Mouse (Mus musculus) MEL (cell line): ENCODE measurements at regions not wholly inside any gene's neighbourhood (a gene's known extent, or its start where the extent isn't known, plus 50 kb on each side); places are given as distances from the start of the nearest gene placed in this dataset.

ENCODE experiments used
- DNase-seq: peaks from one replicate; pipeline ENCODE4 v3.0.0; 2011; ENCODE audit warnings: low read depth, low spot score
- H3K27ac ChIP-seq: 2 replicates; pipeline ENCODE4 v1.5.1; 2012; ENCODE audit warnings: low read depth, mild to moderate bottlenecking, control low read depth, low read length, moderate library complexity; ENCODE audit not compliant: control insufficient read depth
- H3K27me3 ChIP-seq, 2 experiments: fragments of 150-350 bp in 1 of 2; sonication (generic) in 1 of 2; 2 replicates each; pipeline ENCODE4 v1.6.1; 2012; ENCODE audit warnings: low read length in 2 of 2, mild to moderate bottlenecking in 2 of 2, improper control_type of control experiment in 1 of 2, moderate library complexity in 1 of 2; ENCODE audit not compliant: insufficient read depth in 2 of 2, control insufficient read depth in 1 of 2
- H3K36me3 ChIP-seq, 2 experiments: 2 replicates each; pipeline ENCODE4 v1.6.1; 2012 to 2014; ENCODE audit warnings: low read length in 2 of 2, improper control_type of control experiment in 1 of 2, inconsistent platforms in 1 of 2, mild to moderate bottlenecking in 1 of 2; ENCODE audit not compliant: insufficient read depth in 2 of 2, control insufficient read depth in 1 of 2
- H3K4me1 ChIP-seq, 2 experiments: fragments of 150-350 bp in 1 of 2; sonication (generic) in 1 of 2; 2 replicates each; pipeline ENCODE4 v1.6.1; 2012; ENCODE audit warnings: low read length in 2 of 2, improper control_type of control experiment in 1 of 2, mild to moderate bottlenecking in 1 of 2; ENCODE audit not compliant: insufficient read depth in 2 of 2, control insufficient read depth in 1 of 2
- H3K4me3 ChIP-seq, 2 experiments: fragments of 150-350 bp in 1 of 2; sonication (generic) in 1 of 2; 2 replicates each; pipeline ENCODE4 v1.5.1; 2012; ENCODE audit warnings: low read depth in 2 of 2, low read length in 2 of 2, mild to moderate bottlenecking in 2 of 2, moderate library complexity in 2 of 2, control low read depth in 1 of 2, improper control_type of control experiment in 1 of 2; ENCODE audit not compliant: control insufficient read depth in 1 of 2, insufficient read depth in 1 of 2
- H3K79me2 ChIP-seq: 2 replicates; pipeline ENCODE4 v1.6.1; 2012; ENCODE audit warnings: mild to moderate bottlenecking, low read length, moderate library complexity; ENCODE audit not compliant: control insufficient read depth, poor library complexity, insufficient read depth
- H3K9ac ChIP-seq: 2 replicates; pipeline ENCODE4 v1.6.1; 2012; ENCODE audit warnings: low read depth, mild to moderate bottlenecking, control low read depth, low read length, moderate library complexity; ENCODE audit not compliant: control insufficient read depth, poor library complexity, severe bottlenecking
- H3K9me3 ChIP-seq: fragments of 150-350 bp; sonication (generic); replicated peaks from 2 replicates; pipeline ENCODE4 v1.6.1; 2012; ENCODE audit warnings: mild to moderate bottlenecking, low read length, improper control_type of control experiment, moderate library complexity; ENCODE audit not compliant: insufficient read depth
- CHD2 ChIP-seq: IDR thresholded peaks from 2 replicates; pipeline ENCODE4 v1.6.1; 2011; ENCODE audit warnings: low read length, improper control_type of control experiment
- MYC ChIP-seq: IDR thresholded peaks from 2 replicates; pipeline ENCODE4 v1.6.1; 2011; ENCODE audit warnings: low read depth, mild to moderate bottlenecking, low read length, improper control_type of control experiment, moderate library complexity
- ZNF384 ChIP-seq: IDR thresholded peaks from 2 replicates; pipeline ENCODE4 v1.6.1; 2012; ENCODE audit warnings: low read depth, mild to moderate bottlenecking, inconsistent platforms, low read length, improper control_type of control experiment

DNA sequence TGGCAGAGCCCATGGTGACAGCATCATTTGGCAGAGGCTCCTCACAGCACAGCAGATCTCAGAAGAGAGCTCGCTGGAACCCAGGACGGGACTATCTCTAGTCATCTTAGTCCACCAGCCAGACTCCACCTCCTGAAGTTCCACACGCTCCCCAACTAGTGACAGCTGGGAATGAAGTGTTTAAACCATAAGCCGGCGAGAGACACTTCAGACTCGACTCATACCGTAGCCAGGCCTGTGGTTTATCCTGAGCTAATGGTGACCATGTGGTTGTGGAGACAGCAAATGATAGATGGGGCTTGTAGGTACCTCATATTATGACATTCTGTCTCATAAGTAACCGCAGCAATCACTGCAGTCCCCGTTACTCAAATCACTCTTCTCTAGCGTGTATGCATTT is 52.1 kb upstream of the Runx1 start:
- Histone ChIP-seq H3K9me3 (no peaks in the 10 kb centered on the region), H3K27ac (no peak overlapping the region), H3K27me3 (no peaks in the 10 kb centered on the region), H3K4me1 (peaks cover 3 to 21% of the 10 kb centered on the region in 2 experiments), H3K4me3 (no peak overlapping the region), H3K9ac (no peak overlapping the region), H3K79me2 (no peaks in the 10 kb centered on the region), H3K36me3 (peaks cover 0 to 14% of the 10 kb centered on the region in 2 experiments; a peak in 2 of 4 replicates)
- no peak for DNase-seq
- TF ChIP-seq MYC (no peak), CHD2 (no peak), ZNF384 (no peak)
- TF ChIP-seq, all 39 proteins: peak for 0
